Mouse (Mus musculus): ENCODE results near the gene Hyal3. TPM values are rescaled to one million over a fixed set of nuclear protein-coding genes. Genes with fewer than 3 reads are reported as not detected.
A peak's percentile ranks its signal among the peaks of the same experiment; 100 is the strongest.

The Hyal3 gene
- total and polyA plus RNA-seq, 2 experiments from 2014 or later = 1.8 to 4.3 TPM

- H3K4me1 ChIP-seq (ENCODE audit: insufficient read depth, low read length) = peaks cover 15% of the 10 kb centered on the region; the same call in 1 of the 2 replicates
- no peak overlapping the region for H3K9ac ChIP-seq (replicated peaks; ENCODE audit: low read length, poor library complexity, severe bottlenecking)
- H3K9me3 ChIP-seq (ENCODE audit: low read length) = no peaks in the 10 kb centered on the region
- H3K27ac ChIP-seq (ENCODE audit: low read depth, low read length) = no peak overlapping the region
- DNase-seq (ENCODE audit: low spot score) (no peak), ATAC-seq (ENCODE audit: low FRiP score) (no peak)
- H3K4me3 ChIP-seq (ENCODE audit: low read depth, low read length) = no peak overlapping the region
- no peak for TF ChIP-seq CTCF (IDR thresholded peaks at IDR 0.05)
- 98% methylated on average over 5 of the region's 5 CpGs for WGBS
- H3K4me2 ChIP-seq (ENCODE audit: low read depth, low read length, poor library complexity, severe bottlenecking) = no peak overlapping the region
- peaks cover 24% of the 10 kb centered on the region for H3K36me3 ChIP-seq (ENCODE audit: insufficient read depth, low read length)
- no peaks in the 10 kb centered on the region for H3K27me3 ChIP-seq (ENCODE audit: insufficient read depth, low read length)
These were observed 5.9 kb downstream of the Hyal3 start for GRCm38 (mm10) chr9:107586504-107586903.

- H3K4me3 ChIP-seq (ENCODE audit: low read depth, low read length) = peak within 1 kb of the TSS; percentile 62
- peak within 1 kb of the TSS; percentile 53; the same call in 1 of the 2 replicates for H3K9ac ChIP-seq (replicated peaks; ENCODE audit: low read length, poor library complexity, severe bottlenecking)
- TF ChIP-seq CTCF (IDR thresholded peaks at IDR 0.05) = no peak
- peaks cover 29% of the 10 kb centered on the region for H3K36me3 ChIP-seq (ENCODE audit: insufficient read depth, low read length)
- peak; percentile 97 for ATAC-seq (ENCODE audit: low FRiP score)
- H3K27ac ChIP-seq (ENCODE audit: low read depth, low read length) = no peak within 1 kb of the TSS
- peaks cover 11% of the 10 kb centered on the region; the same call in 1 of the 2 replicates for H3K4me1 ChIP-seq (ENCODE audit: insufficient read depth, low read length)
- peak; percentile 99 for DNase-seq (ENCODE audit: low spot score)
- H3K27me3 ChIP-seq (ENCODE audit: insufficient read depth, low read length) = no peaks in the 10 kb centered on the region
- 13% methylated on average over 46 of the region's 46 CpGs for WGBS
- H3K9me3 ChIP-seq (ENCODE audit: low read length) = no peaks in the 10 kb centered on the region
- H3K4me2 ChIP-seq (ENCODE audit: low read depth, low read length, poor library complexity, severe bottlenecking) = peak within 1 kb of the TSS; percentile 75
These were observed 6.6 kb downstream of the Hyal3 start, which contains the start of gene Ifrd2 for GRCm38 (mm10) chr9:107586974-107587832. Ifrd2 (plus strand) TSS chr9:107587642.

DNA sequence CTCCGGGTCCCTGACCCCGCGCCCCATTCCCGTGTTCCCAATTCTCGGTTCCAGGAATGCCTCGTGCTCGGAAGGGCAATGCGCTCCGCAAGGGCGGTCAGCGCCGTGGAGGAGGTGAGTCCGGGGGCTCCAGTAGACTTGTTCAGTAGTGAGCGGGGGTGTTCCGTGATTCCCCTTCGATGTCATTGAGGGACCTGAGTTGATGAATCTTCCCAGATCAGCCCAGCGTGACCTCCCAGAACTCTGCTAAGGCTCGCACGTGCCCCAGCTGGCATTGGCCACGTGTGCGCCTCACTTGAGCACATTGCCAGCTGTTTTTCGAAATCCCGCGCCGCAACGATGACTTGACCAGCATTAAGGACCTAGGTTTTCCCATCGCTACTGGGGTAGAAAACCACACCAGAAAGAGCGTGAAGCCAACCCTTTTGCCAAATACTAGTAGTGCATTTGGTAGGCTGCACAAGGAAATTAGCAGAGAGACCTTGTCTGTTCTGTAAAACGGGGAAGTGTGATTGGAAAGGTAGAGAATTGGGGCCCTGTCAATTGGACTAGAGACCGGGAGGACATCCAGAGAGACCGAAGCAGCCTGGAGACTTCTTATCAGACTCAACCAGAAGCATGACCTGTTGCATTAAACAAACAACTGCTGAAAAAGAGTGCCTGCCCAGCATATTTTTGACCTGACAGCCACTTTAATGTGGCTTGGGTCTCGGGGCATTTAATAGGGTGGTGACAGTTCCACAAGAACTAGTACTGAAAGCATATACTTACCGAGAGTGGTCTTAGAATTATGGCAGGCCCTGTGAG is 7.4 kb downstream of the Hyal3 start:
- no peaks in the 10 kb centered on the region for H3K9me3 ChIP-seq (ENCODE audit: low read length)
- 7% methylated on average over 33 of the region's 33 CpGs for WGBS
- H3K36me3 ChIP-seq (ENCODE audit: insufficient read depth, low read length) = peaks cover 31% of the 10 kb centered on the region
- H3K27me3 ChIP-seq (ENCODE audit: insufficient read depth, low read length) = no peaks in the 10 kb centered on the region
- DNase-seq (ENCODE audit: low spot score) = peak; percentile 45
- no peak overlapping the region for H3K27ac ChIP-seq (ENCODE audit: low read depth, low read length)
- H3K4me1 ChIP-seq (ENCODE audit: insufficient read depth, low read length) = peaks cover 11% of the 10 kb centered on the region; the same call in 1 of the 2 replicates
- no peak for TF ChIP-seq CTCF (IDR thresholded peaks at IDR 0.05)
- peak; percentile 44 for ATAC-seq (ENCODE audit: low FRiP score)
- H3K4me2 ChIP-seq (ENCODE audit: low read depth, low read length, poor library complexity, severe bottlenecking) = peak overlapping the region; percentile 75
- H3K4me3 ChIP-seq (ENCODE audit: low read depth, low read length) = peak overlapping the region; percentile 62
- peak overlapping the region; percentile 53; the same call in 1 of the 2 replicates for H3K9ac ChIP-seq (replicated peaks; ENCODE audit: low read length, poor library complexity, severe bottlenecking)

DNA sequence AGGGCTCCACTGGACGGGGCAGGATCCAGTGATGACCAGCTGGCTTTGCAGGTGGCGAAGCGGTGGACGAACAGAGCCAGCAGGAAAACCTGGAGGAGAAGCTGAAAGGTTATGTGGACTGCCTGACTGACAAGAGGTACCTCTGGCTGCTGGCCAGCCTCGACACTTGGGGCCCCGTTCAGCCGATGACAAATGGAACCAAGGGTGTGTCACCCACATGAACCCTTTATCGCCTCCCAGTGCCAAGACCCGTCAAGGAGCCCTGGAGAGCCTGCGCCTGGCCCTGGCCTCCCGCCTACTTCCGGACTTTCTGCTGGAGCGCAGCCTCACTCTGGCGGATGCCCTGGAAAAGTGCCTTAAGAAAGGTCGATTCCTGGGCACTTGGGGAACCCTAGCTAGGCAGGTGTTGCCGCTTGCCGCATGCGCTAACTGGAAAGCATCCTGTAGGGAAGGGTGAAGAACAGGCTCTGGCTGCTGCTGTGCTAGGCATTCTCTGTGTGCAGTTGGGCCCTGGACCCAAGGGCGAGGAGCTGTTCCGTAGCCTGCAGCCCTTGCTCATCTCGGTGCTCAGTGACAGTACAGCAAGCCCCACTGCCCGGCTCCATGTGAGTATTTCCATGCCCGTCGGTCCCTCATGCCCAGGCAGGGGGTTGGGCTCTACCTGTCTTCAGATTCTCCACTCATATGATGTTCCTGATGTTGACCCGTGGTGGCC is 9.6 kb downstream of the Hyal3 start:
- no peak overlapping the region for H3K27ac ChIP-seq (ENCODE audit: low read depth, low read length)
- TF ChIP-seq CTCF (IDR thresholded peaks at IDR 0.05) = no peak
- no peaks in the 10 kb centered on the region for H3K27me3 ChIP-seq (ENCODE audit: insufficient read depth, low read length)
- no peak overlapping the region for H3K4me2 ChIP-seq (ENCODE audit: low read depth, low read length, poor library complexity, severe bottlenecking)
- H3K9me3 ChIP-seq (ENCODE audit: low read length) = no peaks in the 10 kb centered on the region
- no peak overlapping the region for H3K4me3 ChIP-seq (ENCODE audit: low read depth, low read length)
- WGBS = 92% methylated on average over 25 of the region's 25 CpGs
- H3K9ac ChIP-seq (replicated peaks; ENCODE audit: low read length, poor library complexity, severe bottlenecking) = no peak overlapping the region
- ATAC-seq (ENCODE audit: low FRiP score) = no peak
- peaks cover 11% of the 10 kb centered on the region; the same call in 1 of the 2 replicates for H3K4me1 ChIP-seq (ENCODE audit: insufficient read depth, low read length)
- no peak for DNase-seq (ENCODE audit: low spot score)
- peaks cover 33% of the 10 kb centered on the region for H3K36me3 ChIP-seq (ENCODE audit: insufficient read depth, low read length)

- H3K4me3 ChIP-seq (ENCODE audit: low read depth, low read length) = no peak overlapping the region
These were observed 10.1 kb downstream of the Hyal3 start for GRCm38 (mm10) chr9:107590773-107591060.

More at GRCm38 (mm10) chr9:107590773-107591060, 10.1 kb downstream of the Hyal3 start:
- Histone ChIP-seq H3K36me3 (ENCODE audit: insufficient read depth, low read length) (peaks cover 33% of the 10 kb centered on the region), H3K4me1 (ENCODE audit: insufficient read depth, low read length) (peaks cover 11% of the 10 kb centered on the region; the same call in 1 of the 2 replicates), H3K27ac (ENCODE audit: low read depth, low read length) (no peak overlapping the region), H3K9ac (replicated peaks; ENCODE audit: low read length, poor library complexity, severe bottlenecking) (no peak overlapping the region), H3K4me2 (ENCODE audit: low read depth, low read length, poor library complexity, severe bottlenecking) (no peak overlapping the region), H3K27me3 (ENCODE audit: insufficient read depth, low read length) (no peaks in the 10 kb centered on the region), H3K9me3 (ENCODE audit: low read length) (no peaks in the 10 kb centered on the region)
- WGBS = 85% methylated on average over 4 of the region's 6 CpGs
- no peak for ATAC-seq (ENCODE audit: low FRiP score)
- no peak for TF ChIP-seq CTCF (IDR thresholded peaks at IDR 0.05)
- DNase-seq (ENCODE audit: low spot score) = no peak

All from midbrain, postnatal 0 days (tissue).